Mouse (Mus musculus): ENCODE data around the gene Slc29a3. TPM values are rescaled to one million over a fixed set of nuclear protein-coding genes. Genes with fewer than 3 reads are reported as not detected.

Slc29a3 gene
- polyA plus RNA-seq, 1 experiment = 4.4 TPM

GRCm38 (mm10) chr10:60708837-60709236, 43.8 kb downstream of the Slc29a3 start:
- TF ChIP-seq MYOG (IDR thresholded peaks at IDR 0.05; ENCODE audit: control insufficient read depth, extremely low read depth, insufficient read length) = no peak
- TF ChIP-seq CEBPB (IDR thresholded peaks at IDR 0.05; ENCODE audit: low read depth) = no peak
- TF ChIP-seq CTCF (IDR thresholded peaks at IDR 0.05; ENCODE audit: control insufficient read depth, insufficient read depth, insufficient read length) = no peak
- no peak for TF ChIP-seq USF1 (IDR thresholded peaks at IDR 0.05; ENCODE audit: low read depth)
- no peak for TF ChIP-seq MYOD1 (IDR thresholded peaks at IDR 0.05; ENCODE audit: control insufficient read depth, insufficient read length, low read depth)
- TF ChIP-seq MAX (IDR thresholded peaks at IDR 0.05) = no peak
- TF ChIP-seq FOSL1 (IDR thresholded peaks at IDR 0.05; ENCODE audit: insufficient read depth, low read length, poor library complexity, severe bottlenecking) = no peak
- H3K79me2 ChIP-seq (ENCODE audit: control insufficient read depth, insufficient read depth) = no peaks in the 10 kb centered on the region
- no peaks in the 10 kb centered on the region for H3K36me3 ChIP-seq (ENCODE audit: control insufficient read depth, insufficient read depth)
- peaks cover 27% of the 10 kb centered on the region for H3K27me3 ChIP-seq (ENCODE audit: control insufficient read depth, insufficient read depth, insufficient read length)
- no peak overlapping the region for H3K4me3 ChIP-seq (ENCODE audit: insufficient read depth, poor library complexity, severe bottlenecking)
- no peaks in the 10 kb centered on the region for H3K79me3 ChIP-seq (ENCODE audit: low read depth)
- no peak overlapping the region for H3ac ChIP-seq (ENCODE audit: control insufficient read depth, insufficient read length, low read depth)

GRCm38 (mm10) chr10:60706268-60706667, 46.3 kb downstream of the Slc29a3 start:
- peaks cover 31% of the 10 kb centered on the region for H3K27me3 ChIP-seq (ENCODE audit: control insufficient read depth, insufficient read depth, insufficient read length)
- H3K36me3 ChIP-seq (ENCODE audit: control insufficient read depth, insufficient read depth) = no peaks in the 10 kb centered on the region
- H3K4me3 ChIP-seq (ENCODE audit: insufficient read depth, poor library complexity, severe bottlenecking) = no peak overlapping the region
- H3K79me2 ChIP-seq (ENCODE audit: control insufficient read depth, insufficient read depth) = no peaks in the 10 kb centered on the region
- H3ac ChIP-seq (ENCODE audit: control insufficient read depth, insufficient read length, low read depth) = no peak overlapping the region
- no peaks in the 10 kb centered on the region for H3K79me3 ChIP-seq (ENCODE audit: low read depth)
- no peak for TF ChIP-seq USF1 (IDR thresholded peaks at IDR 0.05; ENCODE audit: low read depth)
- TF ChIP-seq MYOD1 (IDR thresholded peaks at IDR 0.05; ENCODE audit: control insufficient read depth, insufficient read length, low read depth) = no peak
- no peak for TF ChIP-seq MAX (IDR thresholded peaks at IDR 0.05)
- no peak for TF ChIP-seq CEBPB (IDR thresholded peaks at IDR 0.05; ENCODE audit: low read depth)
- TF ChIP-seq FOSL1 (IDR thresholded peaks at IDR 0.05; ENCODE audit: insufficient read depth, low read length, poor library complexity, severe bottlenecking) = no peak
- no peak for TF ChIP-seq MYOG (IDR thresholded peaks at IDR 0.05; ENCODE audit: control insufficient read depth, extremely low read depth, insufficient read length)
- no peak for TF ChIP-seq CTCF (IDR thresholded peaks at IDR 0.05; ENCODE audit: control insufficient read depth, insufficient read depth, insufficient read length)

- Histone ChIP-seq H3K27me3 (ENCODE audit: control insufficient read depth, insufficient read depth, insufficient read length) (peaks cover 42% of the 10 kb centered on the region), H3K4me3 (ENCODE audit: insufficient read depth, poor library complexity, severe bottlenecking) (no peak overlapping the region), H3K79me3 (ENCODE audit: low read depth) (no peaks in the 10 kb centered on the region), H3K79me2 (ENCODE audit: control insufficient read depth, insufficient read depth) (no peaks in the 10 kb centered on the region), H3K36me3 (ENCODE audit: control insufficient read depth, insufficient read depth) (no peaks in the 10 kb centered on the region), H3ac (ENCODE audit: control insufficient read depth, insufficient read length, low read depth) (no peak overlapping the region)
- no peak for TF ChIP-seq USF1 (IDR thresholded peaks at IDR 0.05; ENCODE audit: low read depth)
- no peak for TF ChIP-seq MYOG (IDR thresholded peaks at IDR 0.05; ENCODE audit: control insufficient read depth, extremely low read depth, insufficient read length)
- no peak for TF ChIP-seq CEBPB (IDR thresholded peaks at IDR 0.05; ENCODE audit: low read depth)
- no peak for TF ChIP-seq FOSL1 (IDR thresholded peaks at IDR 0.05; ENCODE audit: insufficient read depth, low read length, poor library complexity, severe bottlenecking)
Observed at GRCm38 (mm10) chr10:60705134-60705533, 47.5 kb downstream of the Slc29a3 start.

- H3K79me3 ChIP-seq (ENCODE audit: low read depth) = no peaks in the 10 kb centered on the region
- peaks cover 42% of the 10 kb centered on the region for H3K27me3 ChIP-seq (ENCODE audit: control insufficient read depth, insufficient read depth, insufficient read length)
- TF ChIP-seq FOSL1 (IDR thresholded peaks at IDR 0.05; ENCODE audit: insufficient read depth, low read length, poor library complexity, severe bottlenecking) (no peak), CTCF (IDR thresholded peaks at IDR 0.05; ENCODE audit: control insufficient read depth, insufficient read depth, insufficient read length) (no peak), MAX (IDR thresholded peaks at IDR 0.05) (no peak), MYOG (IDR thresholded peaks at IDR 0.05; ENCODE audit: control insufficient read depth, extremely low read depth, insufficient read length) (no peak), CEBPB (IDR thresholded peaks at IDR 0.05; ENCODE audit: low read depth) (no peak), MYOD1 (IDR thresholded peaks at IDR 0.05; ENCODE audit: control insufficient read depth, insufficient read length, low read depth) (no peak), USF1 (IDR thresholded peaks at IDR 0.05; ENCODE audit: low read depth) (no peak)
- no peak overlapping the region for H3ac ChIP-seq (ENCODE audit: control insufficient read depth, insufficient read length, low read depth)
- no peaks in the 10 kb centered on the region for H3K79me2 ChIP-seq (ENCODE audit: control insufficient read depth, insufficient read depth)
- no peak overlapping the region for H3K4me3 ChIP-seq (ENCODE audit: insufficient read depth, poor library complexity, severe bottlenecking)
- H3K36me3 ChIP-seq (ENCODE audit: control insufficient read depth, insufficient read depth) = no peaks in the 10 kb centered on the region
Observed at GRCm38 (mm10) chr10:60697775-60698174, 54.8 kb downstream of the Slc29a3 start.

GRCm38 (mm10) chr10:60696975-60697374, 55.6 kb downstream of the Slc29a3 start:
- Histone ChIP-seq H3ac (ENCODE audit: control insufficient read depth, insufficient read length, low read depth) (no peak overlapping the region), H3K27me3 (ENCODE audit: control insufficient read depth, insufficient read depth, insufficient read length) (peaks cover 42% of the 10 kb centered on the region), H3K4me3 (ENCODE audit: insufficient read depth, poor library complexity, severe bottlenecking) (no peak overlapping the region), H3K79me2 (ENCODE audit: control insufficient read depth, insufficient read depth) (no peaks in the 10 kb centered on the region), H3K79me3 (ENCODE audit: low read depth) (no peaks in the 10 kb centered on the region), H3K36me3 (ENCODE audit: control insufficient read depth, insufficient read depth) (no peaks in the 10 kb centered on the region)
- TF ChIP-seq USF1 (IDR thresholded peaks at IDR 0.05; ENCODE audit: low read depth) (no peak), CTCF (IDR thresholded peaks at IDR 0.05; ENCODE audit: control insufficient read depth, insufficient read depth, insufficient read length) (peak; percentile 95), MYOD1 (IDR thresholded peaks at IDR 0.05; ENCODE audit: control insufficient read depth, insufficient read length, low read depth) (no peak), MAX (IDR thresholded peaks at IDR 0.05) (no peak), CEBPB (IDR thresholded peaks at IDR 0.05; ENCODE audit: low read depth) (no peak), MYOG (IDR thresholded peaks at IDR 0.05; ENCODE audit: control insufficient read depth, extremely low read depth, insufficient read length) (no peak), FOSL1 (IDR thresholded peaks at IDR 0.05; ENCODE audit: insufficient read depth, low read length, poor library complexity, severe bottlenecking) (no peak)

GRCm38 (mm10) chr10:60696390-60696789, 56.2 kb downstream of the Slc29a3 start, which contains the start of gene Cdh23:
TSS of gene Cdh23 (minus strand) at chr10:60696490.
- no peak within 1 kb of the TSS for H3K4me3 ChIP-seq (ENCODE audit: insufficient read depth, poor library complexity, severe bottlenecking)
- no peak within 1 kb of the TSS for H3ac ChIP-seq (ENCODE audit: control insufficient read depth, insufficient read length, low read depth)
- H3K79me2 ChIP-seq (ENCODE audit: control insufficient read depth, insufficient read depth) = no peaks in the 10 kb centered on the region
- H3K36me3 ChIP-seq (ENCODE audit: control insufficient read depth, insufficient read depth) = no peaks in the 10 kb centered on the region
- no peaks in the 10 kb centered on the region for H3K79me3 ChIP-seq (ENCODE audit: low read depth)
- peaks cover 40% of the 10 kb centered on the region for H3K27me3 ChIP-seq (ENCODE audit: control insufficient read depth, insufficient read depth, insufficient read length)
- TF ChIP-seq FOSL1 (IDR thresholded peaks at IDR 0.05; ENCODE audit: insufficient read depth, low read length, poor library complexity, severe bottlenecking) = no peak
- no peak for TF ChIP-seq CEBPB (IDR thresholded peaks at IDR 0.05; ENCODE audit: low read depth)
- TF ChIP-seq MYOG (IDR thresholded peaks at IDR 0.05; ENCODE audit: control insufficient read depth, extremely low read depth, insufficient read length) = no peak
- TF ChIP-seq USF1 (IDR thresholded peaks at IDR 0.05; ENCODE audit: low read depth) = no peak
- no peak for TF ChIP-seq MYOD1 (IDR thresholded peaks at IDR 0.05; ENCODE audit: control insufficient read depth, insufficient read length, low read depth)
- TF ChIP-seq CTCF (IDR thresholded peaks at IDR 0.05; ENCODE audit: control insufficient read depth, insufficient read depth, insufficient read length) = no peak
- no peak for TF ChIP-seq MAX (IDR thresholded peaks at IDR 0.05)

All from C2C12 (cell line).